Mouse (Mus musculus): ENCODE data around the gene Crlf2. TPM values are rescaled to one million over a fixed set of nuclear protein-coding genes. Genes with fewer than 3 reads are reported as not detected.

The Crlf2 gene
- polyA plus RNA-seq (2011; ENCODE audit: insufficient read depth, insufficient read length, low read depth, missing spikeins), result 9.4 and 15.6 TPM in 2 replicates

- Histone ChIP-seq H3K27ac (ENCODE audit: insufficient read depth, low read length) (peak within 1 kb of the TSS; percentile 98), H3K36me3 (ENCODE audit: control insufficient read depth, insufficient read depth, low read length, poor library complexity, severe bottlenecking) (no peaks in the 10 kb centered on the region), H3K27me3 (ENCODE audit: control insufficient read depth, insufficient read depth, low read length, poor library complexity, severe bottlenecking) (no peaks in the 10 kb centered on the region), H3K4me3 (ENCODE audit: low read depth, low read length) (peak within 1 kb of the TSS; percentile 75), H3K9me3 (replicated peaks; ENCODE audit: control insufficient read depth, insufficient read depth, low read length, poor library complexity, severe bottlenecking) (no peaks in the 10 kb centered on the region), H3K4me1 (ENCODE audit: control insufficient read depth, insufficient read depth, low read length) (no peaks in the 10 kb centered on the region), H3K9ac (ENCODE audit: low read depth, poor library complexity, severe bottlenecking) (peak within 1 kb of the TSS; percentile 75)
- TF ChIP-seq POLR2A (IDR thresholded peaks at IDR 0.05; ENCODE audit: insufficient read depth, low read length), result no peak
- TF ChIP-seq EP300 (IDR thresholded peaks at IDR 0.05; ENCODE audit: insufficient read depth, low read depth, low read length), result no peak
- no peak for TF ChIP-seq CTCF (IDR thresholded peaks at IDR 0.05; ENCODE audit: low read depth, low read length)
These were observed at the start of gene Crlf2 for GRCm38 (mm10) chr5:109558404-109559160. TSS of gene Crlf2 (minus strand) at chr5:109558993.

GRCm38 (mm10) chr5:109602585-109602984 lies 43.8 kb upstream of the Crlf2 start:
- Histone ChIP-seq H3K9ac (ENCODE audit: low read depth, poor library complexity, severe bottlenecking) (no peak overlapping the region), H3K4me3 (ENCODE audit: low read depth, low read length) (no peak overlapping the region), H3K4me1 (ENCODE audit: control insufficient read depth, insufficient read depth, low read length) (no peaks in the 10 kb centered on the region), H3K36me3 (ENCODE audit: control insufficient read depth, insufficient read depth, low read length, poor library complexity, severe bottlenecking) (no peaks in the 10 kb centered on the region), H3K9me3 (replicated peaks; ENCODE audit: control insufficient read depth, insufficient read depth, low read length, poor library complexity, severe bottlenecking) (no peaks in the 10 kb centered on the region), H3K27me3 (ENCODE audit: control insufficient read depth, insufficient read depth, low read length, poor library complexity, severe bottlenecking) (no peaks in the 10 kb centered on the region), H3K27ac (ENCODE audit: insufficient read depth, low read length) (no peak overlapping the region)
- peak; percentile 23 for TF ChIP-seq CTCF (IDR thresholded peaks at IDR 0.05; ENCODE audit: low read depth, low read length)
- no peak for TF ChIP-seq POLR2A (IDR thresholded peaks at IDR 0.05; ENCODE audit: insufficient read depth, low read length)
- TF ChIP-seq EP300 (IDR thresholded peaks at IDR 0.05; ENCODE audit: insufficient read depth, low read depth, low read length), result no peak

- no peaks in the 10 kb centered on the region for H3K36me3 ChIP-seq (ENCODE audit: control insufficient read depth, insufficient read depth, low read length, poor library complexity, severe bottlenecking)
- H3K9me3 ChIP-seq (replicated peaks; ENCODE audit: control insufficient read depth, insufficient read depth, low read length, poor library complexity, severe bottlenecking), result no peaks in the 10 kb centered on the region
- no peak overlapping the region for H3K9ac ChIP-seq (ENCODE audit: low read depth, poor library complexity, severe bottlenecking)
- TF ChIP-seq CTCF (IDR thresholded peaks at IDR 0.05; ENCODE audit: low read depth, low read length) (peak; percentile 85), POLR2A (IDR thresholded peaks at IDR 0.05; ENCODE audit: insufficient read depth, low read length) (no peak)
- no peaks in the 10 kb centered on the region for H3K27me3 ChIP-seq (ENCODE audit: control insufficient read depth, insufficient read depth, low read length, poor library complexity, severe bottlenecking)
- no peaks in the 10 kb centered on the region for H3K4me1 ChIP-seq (ENCODE audit: control insufficient read depth, insufficient read depth, low read length)
- H3K4me3 ChIP-seq (ENCODE audit: low read depth, low read length), result no peak overlapping the region
- H3K27ac ChIP-seq (ENCODE audit: insufficient read depth, low read length), result no peak overlapping the region
These were observed 42.3 kb upstream of the Crlf2 start for GRCm38 (mm10) chr5:109601080-109601479.

GRCm38 (mm10) chr5:109598876-109599275 lies 40.1 kb upstream of the Crlf2 start:
- Histone ChIP-seq H3K27me3 (ENCODE audit: control insufficient read depth, insufficient read depth, low read length, poor library complexity, severe bottlenecking) (no peaks in the 10 kb centered on the region; the same call in 1 of the 2 replicates), H3K4me3 (ENCODE audit: low read depth, low read length) (no peak overlapping the region), H3K9me3 (replicated peaks; ENCODE audit: control insufficient read depth, insufficient read depth, low read length, poor library complexity, severe bottlenecking) (no peaks in the 10 kb centered on the region), H3K4me1 (ENCODE audit: control insufficient read depth, insufficient read depth, low read length) (no peaks in the 10 kb centered on the region), H3K36me3 (ENCODE audit: control insufficient read depth, insufficient read depth, low read length, poor library complexity, severe bottlenecking) (no peaks in the 10 kb centered on the region), H3K9ac (ENCODE audit: low read depth, poor library complexity, severe bottlenecking) (no peak overlapping the region), H3K27ac (ENCODE audit: insufficient read depth, low read length) (no peak overlapping the region)
- TF ChIP-seq POLR2A (IDR thresholded peaks at IDR 0.05; ENCODE audit: insufficient read depth, low read length) (no peak), CTCF (IDR thresholded peaks at IDR 0.05; ENCODE audit: low read depth, low read length) (no peak), EP300 (IDR thresholded peaks at IDR 0.05; ENCODE audit: insufficient read depth, low read depth, low read length) (no peak)

GRCm38 (mm10) chr5:109596647-109597046 lies 37.9 kb upstream of the Crlf2 start:
- no peaks in the 10 kb centered on the region for H3K9me3 ChIP-seq (replicated peaks; ENCODE audit: control insufficient read depth, insufficient read depth, low read length, poor library complexity, severe bottlenecking)
- no peaks in the 10 kb centered on the region for H3K36me3 ChIP-seq (ENCODE audit: control insufficient read depth, insufficient read depth, low read length, poor library complexity, severe bottlenecking)
- H3K4me1 ChIP-seq (ENCODE audit: control insufficient read depth, insufficient read depth, low read length), result no peaks in the 10 kb centered on the region
- no peak overlapping the region for H3K9ac ChIP-seq (ENCODE audit: low read depth, poor library complexity, severe bottlenecking)
- H3K27me3 ChIP-seq (ENCODE audit: control insufficient read depth, insufficient read depth, low read length, poor library complexity, severe bottlenecking), result no peaks in the 10 kb centered on the region; the same call in 1 of the 2 replicates
- H3K27ac ChIP-seq (ENCODE audit: insufficient read depth, low read length), result no peak overlapping the region
- no peak overlapping the region for H3K4me3 ChIP-seq (ENCODE audit: low read depth, low read length)
- TF ChIP-seq CTCF (IDR thresholded peaks at IDR 0.05; ENCODE audit: low read depth, low read length), result peak; percentile 92
- TF ChIP-seq EP300 (IDR thresholded peaks at IDR 0.05; ENCODE audit: insufficient read depth, low read depth, low read length), result no peak

GRCm38 (mm10) chr5:109562829-109563228 lies 4.0 kb upstream of the Crlf2 start:
- no peaks in the 10 kb centered on the region for H3K36me3 ChIP-seq (ENCODE audit: control insufficient read depth, insufficient read depth, low read length, poor library complexity, severe bottlenecking)
- TF ChIP-seq EP300 (IDR thresholded peaks at IDR 0.05; ENCODE audit: insufficient read depth, low read depth, low read length) (no peak), CTCF (IDR thresholded peaks at IDR 0.05; ENCODE audit: low read depth, low read length) (peak; percentile 5), POLR2A (IDR thresholded peaks at IDR 0.05; ENCODE audit: insufficient read depth, low read length) (no peak)
- H3K4me1 ChIP-seq (ENCODE audit: control insufficient read depth, insufficient read depth, low read length), result no peaks in the 10 kb centered on the region
- no peak overlapping the region for H3K4me3 ChIP-seq (ENCODE audit: low read depth, low read length)
- H3K27ac ChIP-seq (ENCODE audit: insufficient read depth, low read length), result no peak overlapping the region
- H3K9me3 ChIP-seq (replicated peaks; ENCODE audit: control insufficient read depth, insufficient read depth, low read length, poor library complexity, severe bottlenecking), result no peaks in the 10 kb centered on the region
- no peak overlapping the region for H3K9ac ChIP-seq (ENCODE audit: low read depth, poor library complexity, severe bottlenecking)
- no peaks in the 10 kb centered on the region for H3K27me3 ChIP-seq (ENCODE audit: control insufficient read depth, insufficient read depth, low read length, poor library complexity, severe bottlenecking)

All from ES-Bruce4 (cell line).